Mouse (Mus musculus) liver, embryonic 16.5 days (tissue): Measurements from ENCODE around the gene Banp. TPM values are rescaled to one million over a fixed set of nuclear protein-coding genes. Genes with fewer than 3 reads are reported as not detected.

Experiments used
- ATAC-seq: fragments of 200-750 bp; cut with Nextera tagmentation; 2 replicates; pipeline ENCODE4 v1.8.0; 2017; ENCODE audit warnings: low read depth, mild to moderate bottlenecking, moderate number of reproducible peaks, moderate library complexity
- H3K27ac ChIP-seq: fragments of 300-500 bp; sonication (generic); 2 replicates; pipeline ENCODE4 v1.5.1; 2014; ENCODE audit warnings: mild to moderate bottlenecking, low read length
- H3K27me3 ChIP-seq: fragments of 300-500 bp; sonication (generic); 2 replicates; pipeline ENCODE4 v1.6.1; 2014; ENCODE audit warnings: low read depth, low read length, mixed read lengths; ENCODE audit not compliant: control insufficient read depth, insufficient read depth
- H3K36me3 ChIP-seq: fragments of 300-500 bp; sonication (generic); 2 replicates; pipeline ENCODE4 v1.6.1; 2014; ENCODE audit warnings: mild to moderate bottlenecking; ENCODE audit not compliant: control insufficient read depth, insufficient read depth
- H3K4me1 ChIP-seq: fragments of 300-500 bp; sonication (generic); 2 replicates; pipeline ENCODE4 v1.6.1; 2014; ENCODE audit warnings: low read depth, low read length, mixed read lengths; ENCODE audit not compliant: control insufficient read depth
- H3K4me2 ChIP-seq: fragments of 300-500 bp; sonication (generic); 2 replicates; pipeline ENCODE4 v1.6.1; 2014; ENCODE audit warnings: low read depth, low read length, mixed read lengths
- H3K4me3 ChIP-seq: fragments of 300-500 bp; sonication (generic); 2 replicates; pipeline ENCODE4 v1.5.1; 2014; ENCODE audit warnings: low read depth, mild to moderate bottlenecking, low read length
- H3K9ac ChIP-seq: fragments of 300-500 bp; sonication (generic); 2 replicates; pipeline ENCODE4 v1.6.1; 2014; ENCODE audit warnings: low read depth, low read length
- H3K9me3 ChIP-seq: fragments of 300-500 bp; sonication (generic); replicated peaks from 2 replicates; pipeline ENCODE4 v1.6.1; 2016; ENCODE audit warnings: low read length; ENCODE audit not compliant: control insufficient read depth
- WGBS: fragments of 180-500 bp; shearing (Covaris S2); extraction: QIAGEN DNeasy Blood & Tissue Kit; methylation state at CpG from one replicate; pipeline ENCODE4 v1.1.7; 2014; ENCODE audit not compliant: insufficient replicate concordance; 5-methylcytosine and 5-hydroxymethylcytosine counted together
- polyA plus RNA-seq: library from polyadenylated mRNA; unstranded; fragments of >200 nt; fragmentation: Nextera tagmentation; extraction: Ambion mirVana; gene quantifications from 2 replicates; pipeline ENCODE4 v1.2.1, GENCODE M21; 2015

Gene Banp
- polyA plus RNA-seq, 1 experiment from 2014 or later, result 20.2 TPM

DNA sequence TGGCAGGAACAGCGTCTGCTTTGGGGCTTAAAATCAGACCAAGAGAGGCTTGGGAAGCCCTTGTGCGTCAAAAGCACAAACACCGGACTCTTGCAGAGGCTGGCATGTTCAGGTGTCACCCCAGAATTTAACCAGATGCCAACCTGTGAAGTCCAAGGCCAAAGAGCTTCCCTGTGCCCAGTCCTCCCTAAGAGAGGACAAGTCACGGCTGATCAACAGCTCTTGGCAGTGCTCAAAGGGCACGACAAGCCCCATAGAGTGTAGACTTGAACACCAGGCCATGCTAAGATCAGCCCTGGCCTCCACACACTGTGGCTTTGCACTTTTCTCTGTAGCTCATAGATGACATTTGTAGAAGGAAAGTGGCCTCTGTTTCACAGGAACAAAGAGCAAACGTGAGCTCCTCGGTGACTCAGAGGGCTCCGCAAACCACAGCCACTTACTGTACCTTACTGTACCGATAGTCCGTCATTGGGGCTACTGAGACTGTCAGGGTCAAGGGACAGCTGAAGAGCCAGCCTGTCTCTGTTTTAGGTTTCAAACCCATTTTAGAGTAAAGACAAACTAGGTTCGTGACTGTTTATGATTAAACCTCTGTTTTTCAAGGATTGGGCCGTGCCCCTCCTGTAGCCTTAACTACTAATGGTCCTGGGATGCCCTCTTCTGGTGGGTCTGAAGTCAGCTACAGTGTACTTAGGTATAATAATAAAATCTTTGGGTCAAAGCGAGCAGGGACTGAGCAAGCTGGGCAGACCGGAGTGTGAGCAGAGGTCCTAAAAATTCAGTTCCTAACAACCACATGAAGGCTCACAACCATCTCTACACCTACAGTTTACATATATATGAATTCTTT, 16.7 kb upstream of the Banp start:
- Histone ChIP-seq H3K36me3 (no peaks in the 10 kb centered on the region), H3K4me3 (no peak overlapping the region), H3K4me1 (no peaks in the 10 kb centered on the region), H3K4me2 (no peak overlapping the region), H3K27me3 (no peaks in the 10 kb centered on the region), H3K9ac (no peak overlapping the region), H3K9me3 (no peaks in the 10 kb centered on the region), H3K27ac (no peak overlapping the region)
- WGBS, result 69% methylated on average over 14 of the region's 14 CpGs
- ATAC-seq, result no peak

DNA sequence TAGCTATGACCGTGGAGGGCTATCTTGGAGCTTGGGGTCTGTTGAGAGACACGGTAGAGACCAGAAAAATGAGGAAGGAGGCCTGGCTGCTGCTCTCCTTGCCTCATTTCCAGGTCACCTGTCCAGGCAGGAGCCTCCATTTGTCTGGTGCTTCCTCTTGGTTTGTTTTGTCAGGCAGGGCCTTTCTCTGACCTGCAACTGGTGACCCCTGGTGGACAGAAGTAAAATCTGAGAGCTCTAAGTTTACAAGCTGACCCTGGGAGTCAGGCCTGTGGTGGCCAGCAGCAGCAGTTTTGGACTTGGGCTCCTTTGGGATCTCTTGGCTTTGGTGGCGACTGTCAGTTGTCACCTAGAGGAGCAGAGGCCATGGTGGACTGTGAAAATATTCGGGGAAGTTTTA, 15.0 kb upstream of the Banp start:
- ATAC-seq, result no peak
- H3K4me1 ChIP-seq, result no peaks in the 10 kb centered on the region
- no peaks in the 10 kb centered on the region for H3K9me3 ChIP-seq
- H3K9ac ChIP-seq, result no peak overlapping the region
- 27% methylated on average over 4 of the region's 4 CpGs for WGBS
- H3K27me3 ChIP-seq, result no peaks in the 10 kb centered on the region
- H3K4me3 ChIP-seq, result no peak overlapping the region
- H3K27ac ChIP-seq, result no peak overlapping the region
- peaks cover 3% of the 10 kb centered on the region; the same call in 1 of the 2 replicates for H3K36me3 ChIP-seq
- no peak overlapping the region for H3K4me2 ChIP-seq

DNA sequence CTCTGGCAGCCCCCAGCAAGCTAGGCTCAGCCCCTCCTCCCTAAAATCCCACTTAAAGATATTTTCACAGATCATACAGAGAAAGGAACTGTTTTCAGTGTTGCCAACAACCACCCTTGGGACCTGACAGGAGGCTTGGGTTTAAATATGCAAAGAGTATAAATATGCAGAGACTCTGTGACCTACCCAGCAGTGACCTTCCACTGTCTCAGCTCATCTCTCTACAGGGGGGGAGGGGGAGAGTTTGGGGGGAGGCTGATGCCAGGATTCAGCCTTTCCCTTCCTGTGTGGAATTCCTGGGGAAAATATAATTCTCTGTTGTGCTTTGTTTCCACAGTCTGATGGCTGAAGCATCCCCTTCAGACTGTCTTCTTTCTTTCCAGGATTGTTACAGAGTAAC, 14.6 kb upstream of the Banp start:
- Histone ChIP-seq H3K36me3 (peaks cover 3% of the 10 kb centered on the region; the same call in 1 of the 2 replicates), H3K4me1 (no peaks in the 10 kb centered on the region), H3K9me3 (no peaks in the 10 kb centered on the region), H3K27ac (no peak overlapping the region), H3K4me3 (no peak overlapping the region), H3K9ac (no peak overlapping the region), H3K4me2 (no peak overlapping the region), H3K27me3 (no peaks in the 10 kb centered on the region)
- ATAC-seq, result no peak

DNA sequence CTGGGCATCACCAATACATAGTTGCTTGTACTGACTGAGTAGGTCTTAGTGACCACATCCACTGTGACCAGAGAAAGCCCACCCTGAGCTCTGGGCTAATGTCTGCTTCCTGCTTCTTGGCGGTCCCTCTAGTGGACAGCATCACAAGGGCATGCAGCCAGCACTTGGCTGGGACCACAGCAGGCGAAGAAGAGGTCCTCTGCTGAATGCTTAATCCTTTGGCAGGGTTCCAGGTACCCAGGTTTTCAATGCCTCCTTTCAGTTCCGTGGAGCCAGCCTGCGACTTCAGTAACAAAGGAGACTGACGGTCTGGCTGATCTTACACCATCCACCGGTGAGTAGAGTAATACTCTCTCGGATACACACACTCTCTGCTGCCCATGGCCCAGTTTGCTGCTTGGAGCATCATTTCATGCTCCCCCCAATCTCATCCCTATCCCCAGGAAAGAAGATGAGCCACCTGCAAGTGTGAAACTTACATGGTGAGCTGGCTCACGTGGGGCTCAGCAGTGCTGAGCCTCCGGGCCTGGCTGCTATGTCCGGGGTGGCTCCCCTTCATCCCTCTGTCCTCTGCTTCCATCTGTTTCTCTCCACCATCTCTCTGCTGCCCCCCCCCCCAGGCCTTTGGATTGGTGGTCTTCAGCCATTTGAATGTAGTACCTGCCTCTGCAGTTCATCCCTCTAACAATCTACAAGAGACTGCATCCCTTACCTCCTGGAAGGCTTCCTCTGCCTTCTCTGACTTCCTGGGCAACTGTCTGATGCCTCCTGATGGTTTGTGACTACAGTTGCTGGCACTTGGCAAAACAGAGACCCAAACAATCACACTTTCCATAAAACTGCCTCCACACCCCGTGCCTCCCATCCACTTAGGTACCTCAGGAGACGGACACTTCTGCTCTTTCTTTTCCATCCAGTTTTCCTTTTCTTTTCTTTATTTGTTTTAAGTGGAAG, 13.9 kb upstream of the Banp start:
- Histone ChIP-seq H3K4me2 (no peak overlapping the region), H3K36me3 (peaks cover 3% of the 10 kb centered on the region; the same call in 1 of the 2 replicates), H3K27ac (no peak overlapping the region), H3K4me1 (no peaks in the 10 kb centered on the region), H3K9me3 (no peaks in the 10 kb centered on the region), H3K4me3 (no peak overlapping the region), H3K27me3 (no peaks in the 10 kb centered on the region), H3K9ac (no peak overlapping the region)
- ATAC-seq, result no peak
- 58% methylated on average over 12 of the region's 12 CpGs for WGBS

DNA sequence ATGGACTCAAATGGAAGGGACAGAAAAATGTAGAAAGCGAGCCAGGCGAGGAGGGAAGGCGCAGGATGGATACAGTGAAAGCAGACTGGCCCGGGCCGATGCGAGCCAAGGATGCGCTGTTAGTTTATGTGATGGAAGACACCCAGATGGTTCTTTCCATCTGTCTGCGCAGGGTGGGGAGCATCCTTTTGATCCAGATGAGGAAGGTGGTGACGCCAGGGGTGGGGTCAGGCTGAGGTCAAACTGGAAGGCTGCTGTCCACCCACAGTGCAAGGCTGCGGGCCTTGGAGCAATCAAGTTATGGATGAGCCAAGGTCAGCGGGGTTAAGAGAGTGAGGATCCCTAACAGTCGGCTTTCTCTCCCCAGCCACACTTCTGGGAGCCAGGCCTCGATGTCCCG, 13.2 kb upstream of the Banp start:
- no peak overlapping the region for H3K4me2 ChIP-seq
- H3K4me1 ChIP-seq, result no peaks in the 10 kb centered on the region
- no peaks in the 10 kb centered on the region for H3K27me3 ChIP-seq
- ATAC-seq, result no peak
- peaks cover 3% of the 10 kb centered on the region; the same call in 1 of the 2 replicates for H3K36me3 ChIP-seq
- H3K9me3 ChIP-seq, result no peaks in the 10 kb centered on the region
- no peak overlapping the region for H3K4me3 ChIP-seq
- no peak overlapping the region for H3K9ac ChIP-seq
- no peak overlapping the region for H3K27ac ChIP-seq
- 70% methylated on average over 14 of the region's 14 CpGs for WGBS

DNA sequence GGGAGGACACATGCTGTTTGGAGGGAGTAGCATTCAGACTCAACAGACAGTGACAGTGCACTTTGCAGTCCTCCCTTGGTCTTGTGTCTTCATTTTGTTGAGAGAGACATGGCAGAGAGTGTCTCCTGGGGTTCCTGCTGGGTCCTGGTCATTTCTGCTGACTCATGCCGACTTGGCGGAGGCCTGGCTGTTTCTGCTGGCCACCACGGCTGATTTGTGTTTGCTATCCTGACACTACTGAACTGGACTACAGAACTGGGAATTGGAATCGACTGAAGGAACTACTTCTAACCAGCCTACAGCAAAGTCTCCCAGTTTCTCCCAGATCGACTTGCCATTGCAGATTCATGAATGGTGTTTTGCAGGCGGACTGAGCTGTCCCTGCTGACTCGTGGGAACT, 10.8 kb upstream of the Banp start:
- no peak overlapping the region for H3K27ac ChIP-seq
- WGBS, result 57% methylated on average over 7 of the region's 7 CpGs
- no peak for ATAC-seq
- H3K27me3 ChIP-seq, result no peaks in the 10 kb centered on the region
- H3K4me2 ChIP-seq, result no peak overlapping the region
- H3K4me3 ChIP-seq, result no peak overlapping the region
- H3K9me3 ChIP-seq, result no peaks in the 10 kb centered on the region
- no peaks in the 10 kb centered on the region; the same call in 1 of the 2 replicates for H3K4me1 ChIP-seq
- H3K9ac ChIP-seq, result no peak overlapping the region
- peaks cover 3% of the 10 kb centered on the region; the same call in 1 of the 2 replicates for H3K36me3 ChIP-seq

DNA sequence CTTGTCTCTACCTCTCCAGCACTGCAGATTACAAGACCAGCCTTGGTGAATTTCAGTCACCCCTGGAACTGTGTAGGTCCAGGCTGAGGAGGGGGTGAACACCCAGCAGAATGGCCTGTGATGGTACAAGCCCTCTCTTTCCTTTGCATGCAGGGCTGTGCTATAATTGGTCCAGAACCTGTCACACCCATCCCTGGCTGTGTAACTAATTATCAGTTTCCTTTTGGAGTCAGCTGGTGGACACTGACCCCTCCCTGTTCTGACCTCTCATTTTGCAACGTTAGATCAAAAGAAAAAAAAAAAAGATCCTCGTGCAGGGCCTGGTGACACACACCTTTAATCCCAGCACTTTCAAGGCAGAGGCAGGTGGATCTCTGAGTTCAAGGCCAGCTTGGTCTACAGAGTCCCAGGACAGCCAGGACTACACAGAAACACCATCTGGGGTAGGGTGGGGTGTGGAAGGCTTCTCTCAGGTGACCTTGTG, 6.5 kb upstream of the Banp start:
- H3K4me2 ChIP-seq, result peak overlapping the region; percentile 36; the same call in 1 of the 2 replicates
- peaks cover 15% of the 10 kb centered on the region for H3K4me1 ChIP-seq
- no peaks in the 10 kb centered on the region for H3K27me3 ChIP-seq
- no peak overlapping the region for H3K4me3 ChIP-seq
- 21% methylated on average over 2 of the region's 2 CpGs for WGBS
- H3K9ac ChIP-seq, result no peak overlapping the region
- H3K9me3 ChIP-seq, result no peaks in the 10 kb centered on the region
- no peak overlapping the region for H3K27ac ChIP-seq
- ATAC-seq, result no peak
- H3K36me3 ChIP-seq, result peaks cover 3% of the 10 kb centered on the region; the same call in 1 of the 2 replicates

DNA sequence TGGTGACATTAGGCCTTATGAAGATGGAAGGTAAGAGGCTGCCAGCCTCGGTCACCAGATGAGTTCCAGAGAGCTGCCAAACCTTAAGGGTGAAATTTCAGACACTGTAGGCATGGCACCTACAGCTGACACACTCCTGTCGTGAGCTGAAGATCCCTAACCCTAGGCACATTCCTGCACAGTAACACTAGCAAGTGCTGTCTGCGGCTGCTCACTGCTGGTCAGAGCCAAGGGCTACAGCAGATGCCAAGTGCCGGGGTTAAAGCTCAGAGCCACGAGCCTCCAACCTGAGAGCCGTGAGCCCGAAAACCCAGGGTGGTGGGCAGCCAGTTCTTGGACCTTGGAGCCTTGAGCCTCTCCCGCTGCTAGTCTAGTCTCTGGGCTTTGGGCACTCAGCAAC, 5.8 kb upstream of the Banp start:
- Histone ChIP-seq H3K4me3 (peak overlapping the region; percentile 22; the same call in 1 of the 2 replicates), H3K4me1 (peaks cover 22% of the 10 kb centered on the region), H3K36me3 (peaks cover 1% of the 10 kb centered on the region; the same call in 1 of the 2 replicates), H3K9ac (peak overlapping the region; percentile 34; the same call in 1 of the 2 replicates), H3K4me2 (peak overlapping the region; percentile 36), H3K27ac (peak overlapping the region; percentile 29; the same call in 1 of the 2 replicates), H3K9me3 (no peaks in the 10 kb centered on the region), H3K27me3 (no peaks in the 10 kb centered on the region)
- ATAC-seq, result no peak
- WGBS, result 76% methylated on average over 8 of the region's 8 CpGs
